Mouse (Mus musculus) fat pad, adult 2 months (tissue): ENCODE measurements around the gene Erbb4.

Experiments
- DNase-seq: peaks from one replicate; pipeline ENCODE4 v3.0.0-alpha.2; 2011; ENCODE audit warnings: low read depth, low spot score; ENCODE audit errors: extremely low read depth

Erbb4 gene

DNA sequence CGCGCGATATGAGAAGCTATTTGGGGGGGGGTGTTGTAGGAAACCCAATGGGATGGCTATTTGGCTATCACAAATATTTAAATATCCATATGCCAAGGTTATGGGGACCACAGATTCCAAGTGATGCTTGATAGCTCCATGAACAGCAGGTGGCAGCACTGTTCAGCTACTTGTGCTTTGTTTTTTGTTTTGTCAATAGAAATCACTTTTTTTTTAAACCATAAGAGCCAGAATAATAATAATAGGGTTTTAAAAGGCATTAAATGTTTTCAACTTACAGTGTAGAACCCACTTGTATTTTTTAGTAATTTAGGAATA, 1001.4 kb downstream of the Erbb4 start:
- no peak for DNase-seq

GRCm38 (mm10) chr1:68105834-68106542, 1001.9 kb downstream of the Erbb4 start:
- no peak for DNase-seq

- DNase-seq: no peak
Measured at GRCm38 (mm10) chr1:68089623-68090022, 1018.2 kb downstream of the Erbb4 start.

- DNase-seq: no peak
Measured at GRCm38 (mm10) chr1:68056494-68056893, 1051.4 kb downstream of the Erbb4 start.

DNA sequence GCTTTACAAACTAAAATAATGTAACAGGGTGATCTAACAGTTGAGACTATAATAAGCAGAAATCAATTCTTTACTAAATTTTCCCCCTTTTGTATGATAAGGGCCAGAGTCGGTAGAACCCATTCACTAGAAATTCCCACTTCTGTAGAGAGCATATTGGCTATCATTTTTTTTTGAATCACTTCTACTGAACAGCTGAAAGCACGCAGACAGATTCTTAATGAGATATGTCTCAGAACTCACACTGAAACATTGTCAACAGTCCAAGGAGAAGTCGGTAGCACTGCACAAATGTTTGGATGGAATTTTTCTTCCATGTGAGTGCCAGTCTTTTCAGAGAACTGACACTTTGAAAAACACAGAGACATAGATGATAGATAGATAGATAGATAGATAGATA, 1053.1 kb downstream of the Erbb4 start:
- DNase-seq: no peak

GRCm38 (mm10) chr1:68049856-68050255, 1058.0 kb downstream of the Erbb4 start:
- DNase-seq: no peak

- DNase-seq: no peak
Measured at GRCm38 (mm10) chr1:68047139-68047538, 1060.7 kb downstream of the Erbb4 start.

DNA sequence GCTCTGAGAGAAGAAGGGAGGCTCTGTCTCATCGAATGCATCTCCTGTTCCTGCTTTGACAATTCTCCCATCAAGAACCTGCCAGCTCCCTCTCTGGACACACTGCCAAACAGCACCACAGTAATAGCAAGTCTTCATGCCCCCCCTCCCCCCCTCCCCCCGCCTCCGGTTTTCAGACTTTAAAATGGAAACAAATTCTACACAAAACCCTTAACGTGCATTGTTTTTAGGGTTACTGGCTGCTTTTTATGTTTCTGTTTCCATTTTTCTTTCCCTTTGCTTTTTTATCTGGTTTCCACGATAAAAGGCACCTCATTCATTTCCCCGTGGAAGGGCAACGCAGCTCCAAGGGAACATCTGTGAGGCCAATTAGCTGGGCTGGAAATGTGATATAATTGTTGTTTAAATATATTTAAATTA, 1061.3 kb downstream of the Erbb4 start:
- DNase-seq: no peak

- DNase-seq: no peak
Measured at GRCm38 (mm10) chr1:68024086-68024940, 1083.5 kb downstream of the Erbb4 start.

- no peak for DNase-seq
Measured at GRCm38 (mm10) chr1:68020020-68020419, 1087.8 kb downstream of the Erbb4 start.

DNA sequence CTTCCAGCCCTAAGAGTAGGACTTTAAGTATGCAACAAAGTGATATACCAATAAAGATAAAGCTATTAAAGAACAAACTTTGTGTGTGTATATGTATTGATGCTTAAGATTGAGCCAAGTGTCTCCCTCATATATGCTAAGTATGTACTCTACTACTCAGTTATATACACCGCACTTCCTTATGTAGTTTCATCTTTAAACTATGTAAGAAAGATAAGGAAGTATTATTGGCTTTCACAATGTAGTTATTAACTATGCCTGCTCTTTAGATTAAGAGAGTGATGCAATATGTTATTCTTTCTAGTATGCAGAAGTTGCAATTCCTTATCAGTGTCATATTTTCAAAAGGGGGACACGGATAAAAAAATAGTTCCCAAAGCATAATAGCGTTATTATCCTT, 1088.2 kb downstream of the Erbb4 start:
- no peak for DNase-seq
